Mouse (Mus musculus) left cerebral cortex, adult 2 months (tissue): Measurements from ENCODE around the gene Prr5. TPM values are rescaled to one million over a fixed set of nuclear protein-coding genes. Genes with fewer than 3 reads are reported as not detected.

Experiments used
- DNase-seq, 2 experiments: peaks; one replicate each; pipeline ENCODE4 v3.0.0; 2021 to 2022; ENCODE audit warnings: low spot score in 2 of 2, mixed read lengths in 1 of 2; ENCODE audit errors: extremely low spot score in 1 of 2
- H3K27ac ChIP-seq: fragments of 200-600 bp; 2 replicates; pipeline ENCODE4 v1.8.1; 2022
- H3K4me3 ChIP-seq: fragments of 200-600 bp; 2 replicates; pipeline ENCODE4 v1.8.1; 2022
- CTCF ChIP-seq: fragments of 200-600 bp; IDR thresholded peaks from 2 replicates; pipeline ENCODE4 v1.8.1; 2022; ENCODE audit warnings: antibody characterized with exemption, mild to moderate bottlenecking, moderate library complexity
- intact Hi-C: fragments of 180-260 bp; cut with DNase I; formaldehyde crosslinking; loops from one replicate; pipeline ENCODE4 v1.15.1; 2025
- total RNA-seq, 2 experiments: library from RNA; stranded (reverse); gene quantifications; 2 replicates each; pipeline ENCODE4 v1.2.3; 2021

Prr5 gene
- total RNA-seq, 2 experiments from 2014 or later: 13.8 to 14.1 TPM

DNA sequence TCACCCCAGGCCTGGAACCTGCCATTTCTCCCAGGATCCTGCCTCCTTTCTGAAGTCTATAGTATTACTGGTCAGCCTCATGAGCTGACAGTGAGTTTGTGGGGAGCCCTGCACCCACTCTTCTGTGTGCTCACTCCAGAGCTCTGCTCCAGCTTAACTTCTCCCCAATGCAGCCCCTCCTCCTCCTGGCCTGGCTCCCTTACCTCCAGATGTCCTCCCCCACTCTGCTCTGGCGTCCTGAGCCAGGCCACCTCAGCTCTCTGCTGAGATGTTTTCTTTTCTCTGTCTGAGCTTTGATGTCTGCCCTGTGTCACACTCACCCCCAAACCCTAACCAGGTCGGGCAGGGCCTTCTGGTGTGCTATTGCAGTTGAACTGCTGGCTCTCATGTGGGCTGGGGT lies 74.9 kb downstream of the Prr5 start:
- DNase-seq: no peak
- H3K4me3 ChIP-seq: no peak overlapping the region
- H3K27ac ChIP-seq: no peak overlapping the region
- intact Hi-C loops: no loop called here
- no peak for TF ChIP-seq CTCF

DNA sequence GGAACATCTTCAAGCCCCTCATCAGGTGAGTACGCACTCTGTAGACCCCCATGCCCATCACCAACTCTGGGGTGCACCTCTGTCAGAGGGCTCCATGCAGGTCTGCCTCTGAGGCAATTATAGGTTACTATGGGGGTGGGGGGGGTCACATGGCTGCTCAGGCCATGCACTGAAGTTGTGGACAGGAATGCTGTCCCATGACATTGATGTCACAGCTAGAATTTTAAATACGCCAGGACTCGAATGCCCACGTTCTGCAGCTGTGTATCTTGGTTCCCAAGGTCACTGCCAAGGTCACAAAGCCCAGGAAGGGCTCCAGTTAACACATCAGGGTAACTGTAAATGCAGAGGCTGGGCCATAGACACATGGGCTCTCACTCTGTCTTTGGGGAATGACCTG lies 76.4 kb downstream of the Prr5 start:
- TF ChIP-seq CTCF: no peak
- DNase-seq: no peak
- Histone ChIP-seq H3K4me3 (no peak overlapping the region), H3K27ac (no peak overlapping the region)
- intact Hi-C loops: no loop called here

Other genes with a start within 250 kb of the Prr5 start
- 10 to 100 TPM; 40.5 to 48.2 TPM for gene Shisal1, start 222.5 kb upstream of the Prr5 start, total RNA-seq
- gene Rtl6, start 111.8 kb upstream of the Prr5 start, total RNA-seq: 10 to 100 TPM; 52.7 to 53.7 TPM
- gene Arhgap8, start 50.4 kb downstream of the Prr5 start, total RNA-seq: not detected
- 10 to 100 TPM; 18.8 to 31.9 TPM for gene Phf21b, start 186.4 kb downstream of the Prr5 start, total RNA-seq